In genomic region chr7:105633801-105634135, GRCm38 (mm10) we compare ENCODE assay signal across 8 mouse cellular contexts. TPM values are rescaled to one million over a fixed set of nuclear protein-coding genes. Genes with fewer than 3 reads are reported as not detected.
DNase-seq lines count a peak whose midpoint lies in the region; ATAC-seq and TF ChIP-seq lines count a peak whose summit lies in the region.

No protein-coding gene starts in this region.

- H3K4me3 ChIP-seq in heart, postnatal 0 days (ENCODE audit: low read depth, low read length) = peak overlapping the region; percentile 72
- peak overlapping the region; percentile 96 for H3K4me3 ChIP-seq in bone marrow macrophage, adult 2 months (ENCODE audit: insufficient read depth, low read length)
- H3K4me3 ChIP-seq in hindbrain, embryonic 14.5 days (replicated peaks; ENCODE audit: low read length) = peak overlapping the region; percentile 97
- H3K4me3 ChIP-seq in midbrain, embryonic 12.5 days = peak overlapping the region; percentile 86

- TF ChIP-seq CTCF in heart, postnatal 0 days (IDR thresholded peaks at IDR 0.05; ENCODE audit: low read depth) = no peak
- no peak for TF ChIP-seq CTCF in bone marrow macrophage, adult 2 months (IDR thresholded peaks at IDR 0.05; ENCODE audit: low read depth, low read length)

- no peak for TF ChIP-seq POLR2A in bone marrow macrophage, adult 2 months (IDR thresholded peaks at IDR 0.05; ENCODE audit: borderline replicate concordance, low read depth, low read length)

- DNase-seq in heart, postnatal 0 days (ENCODE audit: low spot score) = no peak
- no peak for DNase-seq in heart, postnatal 4 days
- no peak for DNase-seq in hindbrain, embryonic 14.5 days (ENCODE audit: low spot score)
- DNase-seq in gastrocnemius, adult 18-20 months (ENCODE audit: low spot score) = no peak
- no peak for DNase-seq in retina, embryonic 14.5 days (ENCODE audit: low spot score)
- DNase-seq in adrenal gland, postnatal 25 days = no peak

- H3K27ac ChIP-seq in heart, postnatal 0 days (ENCODE audit: low read depth) = peak overlapping the region; percentile 61
- no peak overlapping the region for H3K27ac ChIP-seq in bone marrow macrophage, adult 2 months (ENCODE audit: insufficient read depth, low read depth, low read length)
- peak overlapping the region; percentile 93 for H3K27ac ChIP-seq in hindbrain, embryonic 14.5 days
- H3K27ac ChIP-seq in midbrain, embryonic 12.5 days (replicated peaks) = peak overlapping the region; percentile 78

- TF ChIP-seq EP300 in heart, postnatal 0 days (IDR thresholded peaks at IDR 0.05; ENCODE audit: low read depth) = no peak

- peak overlapping the region; percentile 80 for H3K4me2 ChIP-seq in heart, postnatal 0 days (ENCODE audit: low read depth, low read length)
- peak overlapping the region; percentile 88 for H3K4me2 ChIP-seq in hindbrain, embryonic 14.5 days (replicated peaks)
- peak overlapping the region; percentile 78 for H3K4me2 ChIP-seq in midbrain, embryonic 12.5 days (replicated peaks)

- no peak for ATAC-seq in heart, postnatal 0 days (ENCODE audit: insufficient read depth, low read depth)
- ATAC-seq in hindbrain, embryonic 14.5 days (ENCODE audit: low FRiP score) = no peak
- ATAC-seq in midbrain, embryonic 12.5 days (ENCODE audit: low FRiP score, low read depth) = no peak

- whole genome bisulfite sequencing in heart, postnatal 0 days = 3% methylated on average over 10 of the region's 10 CpGs
- 6% methylated on average over 10 of the region's 10 CpGs for WGBS in hindbrain, embryonic 14.5 days
- WGBS in midbrain, embryonic 12.5 days = 6% methylated on average over 10 of the region's 10 CpGs

- no peaks in the 10 kb centered on the region for H3K9me3 ChIP-seq in heart, postnatal 0 days (replicated peaks; ENCODE audit: control insufficient read depth, low read length)
- no peaks in the 10 kb centered on the region for H3K9me3 ChIP-seq in hindbrain, embryonic 14.5 days (ENCODE audit: control insufficient read depth, low read length)
- H3K9me3 ChIP-seq in midbrain, embryonic 12.5 days = no peaks in the 10 kb centered on the region

- H3K9ac ChIP-seq in heart, postnatal 0 days (replicated peaks; ENCODE audit: low read depth, low read length) = peak overlapping the region; percentile 74
- H3K9ac ChIP-seq in hindbrain, embryonic 14.5 days = peak overlapping the region; percentile 94
- peak overlapping the region; percentile 85 for H3K9ac ChIP-seq in midbrain, embryonic 12.5 days (replicated peaks)

- H3K4me1 ChIP-seq in heart, postnatal 0 days (ENCODE audit: control insufficient read depth, insufficient read depth) = peaks cover 25% of the 10 kb centered on the region; the same call in 1 of the 2 replicates
- H3K4me1 ChIP-seq in bone marrow macrophage, adult 2 months (ENCODE audit: control insufficient read depth, insufficient read depth, low read length) = peaks cover 35% of the 10 kb centered on the region
- peaks cover 38% of the 10 kb centered on the region for H3K4me1 ChIP-seq in hindbrain, embryonic 14.5 days (replicated peaks; ENCODE audit: control insufficient read depth, insufficient read depth, low read length)
- peaks cover 41% of the 10 kb centered on the region for H3K4me1 ChIP-seq in midbrain, embryonic 12.5 days

- H3K36me3 ChIP-seq in heart, postnatal 0 days (replicated peaks; ENCODE audit: control insufficient read depth, insufficient read depth, low read length) = peaks cover 24% of the 10 kb centered on the region
- H3K36me3 ChIP-seq in hindbrain, embryonic 14.5 days (replicated peaks; ENCODE audit: control insufficient read depth, insufficient read depth) = peaks cover 19% of the 10 kb centered on the region
- peaks cover 29% of the 10 kb centered on the region for H3K36me3 ChIP-seq in midbrain, embryonic 12.5 days

- H3K27me3 ChIP-seq in heart, postnatal 0 days (ENCODE audit: control insufficient read depth, insufficient read depth, low read length) = no peaks in the 10 kb centered on the region
- H3K27me3 ChIP-seq in hindbrain, embryonic 14.5 days (ENCODE audit: control insufficient read depth, insufficient read depth, low read length) = no peaks in the 10 kb centered on the region
- peaks cover 18% of the 10 kb centered on the region; the same call in 1 of the 2 replicates for H3K27me3 ChIP-seq in midbrain, embryonic 12.5 days

RNA-seq across cellular contexts. Expression of gene Trim3, which starts 0.4 kb away (rescaled TPM):
- 32.3 and 56.5 TPM in 2 replicates for total RNA-seq in heart, postnatal 0 days (2014; rRNA removed; ENCODE audit: low replicate concordance)
- polyA plus RNA-seq in heart, postnatal 0 days (2015; fragmentation: Nextera tagmentation; extraction: Ambion mirVana) = 18.0 and 18.1 TPM in 2 replicates
- 10 to 100 TPM; 33.5 to 34.7 TPM for total RNA-seq in heart, postnatal 4 days (2021)
- 66.8 and 66.9 TPM in 2 replicates for polyA plus RNA-seq in bone marrow macrophage, adult 2 months (2012; ENCODE audit: insufficient read depth, insufficient read length, missing spikeins)
- 85.5 and 90.7 TPM in 2 replicates for polyA plus RNA-seq in hindbrain, embryonic 14.5 days (2014; fragmentation: Nextera tagmentation; extraction: Ambion mirVana)
- 54.1 and 55.5 TPM in 2 replicates for polyA plus RNA-seq in midbrain, embryonic 12.5 days (2016; fragmentation: Nextera tagmentation; extraction: Ambion mirVana)
- 10 to 100 TPM; 12.6 to 13.8 TPM for total RNA-seq in gastrocnemius, adult 18-20 months (2021)
- total RNA-seq in adrenal gland, postnatal 25 days (2021) = 32.7 and 34.9 TPM in 2 replicates

RNA-seq across cellular contexts. Expression of gene Timm10b, which starts 6.1 kb away (rescaled TPM):
- total RNA-seq in heart, postnatal 0 days (2014; rRNA removed; ENCODE audit: low replicate concordance) = 54.2 and 128 TPM in 2 replicates
- 211 and 213 TPM in 2 replicates for polyA plus RNA-seq in heart, postnatal 0 days (2015; fragmentation: Nextera tagmentation; extraction: Ambion mirVana)
- 100 to 1,000 TPM in 1 of 2 experiments, 10 to 100 TPM in 1; 97.6 to 101 TPM for total RNA-seq in heart, postnatal 4 days (2021)
- polyA plus RNA-seq in bone marrow macrophage, adult 2 months (2012; ENCODE audit: insufficient read depth, insufficient read length, missing spikeins) = 129 and 148 TPM in 2 replicates
- 147 and 154 TPM in 2 replicates for polyA plus RNA-seq in hindbrain, embryonic 14.5 days (2014; fragmentation: Nextera tagmentation; extraction: Ambion mirVana)
- 135 and 143 TPM in 2 replicates for polyA plus RNA-seq in midbrain, embryonic 12.5 days (2016; fragmentation: Nextera tagmentation; extraction: Ambion mirVana)
- total RNA-seq in gastrocnemius, adult 18-20 months (2021) = 10 to 100 TPM; 58.3 to 59.7 TPM
- total RNA-seq in adrenal gland, postnatal 25 days (2021) = 125 and 142 TPM in 2 replicates

RNA-seq across cellular contexts. Expression of gene Arfip2, which starts 6.4 kb away (rescaled TPM):
- 53.4 and 80.4 TPM in 2 replicates for total RNA-seq in heart, postnatal 0 days (2014; rRNA removed; ENCODE audit: low replicate concordance)
- 31.7 and 32.9 TPM in 2 replicates for polyA plus RNA-seq in heart, postnatal 0 days (2015; fragmentation: Nextera tagmentation; extraction: Ambion mirVana)
- 10 to 100 TPM; 32.6 to 32.9 TPM for total RNA-seq in heart, postnatal 4 days (2021)
- polyA plus RNA-seq in bone marrow macrophage, adult 2 months (2012; ENCODE audit: insufficient read depth, insufficient read length, missing spikeins) = 31.7 and 36.4 TPM in 2 replicates
- 92.4 and 95.5 TPM in 2 replicates for polyA plus RNA-seq in hindbrain, embryonic 14.5 days (2014; fragmentation: Nextera tagmentation; extraction: Ambion mirVana)
- polyA plus RNA-seq in midbrain, embryonic 12.5 days (2016; fragmentation: Nextera tagmentation; extraction: Ambion mirVana) = 71.4 and 79.3 TPM in 2 replicates
- total RNA-seq in gastrocnemius, adult 18-20 months (2021) = 1 to 10 TPM; 5.3 to 7.4 TPM
- 58.1 and 66.3 TPM in 2 replicates for total RNA-seq in adrenal gland, postnatal 25 days (2021)

RNA-seq across cellular contexts. Expression of gene Gm45799, which starts 6.6 kb away (rescaled TPM):
- total RNA-seq in heart, postnatal 0 days (2014; rRNA removed; ENCODE audit: low replicate concordance) = 40.0 and 126 TPM in 2 replicates
- 58.4 and 62.6 TPM in 2 replicates for polyA plus RNA-seq in heart, postnatal 0 days (2015; fragmentation: Nextera tagmentation; extraction: Ambion mirVana)
- 1 to 10 TPM; 1.6 to 1.9 TPM for total RNA-seq in heart, postnatal 4 days (2021)
- polyA plus RNA-seq in bone marrow macrophage, adult 2 months (2012; ENCODE audit: insufficient read depth, insufficient read length, missing spikeins) = 4.4 and 7.0 TPM in 2 replicates
- polyA plus RNA-seq in hindbrain, embryonic 14.5 days (2014; fragmentation: Nextera tagmentation; extraction: Ambion mirVana) = 20.5 and 21.7 TPM in 2 replicates
- 3.3 TPM in 2 replicates for polyA plus RNA-seq in midbrain, embryonic 12.5 days (2016; fragmentation: Nextera tagmentation; extraction: Ambion mirVana)
- total RNA-seq in gastrocnemius, adult 18-20 months (2021) = under 1 TPM; 0.57 to 0.98 TPM
- 10.0 and 14.0 TPM in 2 replicates for total RNA-seq in adrenal gland, postnatal 25 days (2021)

RNA-seq across cellular contexts. Expression of gene Dnhd1, which starts 16.9 kb away (rescaled TPM):
- total RNA-seq in heart, postnatal 0 days (2014; rRNA removed; ENCODE audit: low replicate concordance) = 0.04 and 1.9 TPM in 2 replicates
- polyA plus RNA-seq in heart, postnatal 0 days (2015; fragmentation: Nextera tagmentation; extraction: Ambion mirVana) = 0.03 and 0.36 TPM in 2 replicates
- total RNA-seq in heart, postnatal 4 days (2021) = 1 to 10 TPM in 1 of 2 experiments, under 1 TPM in 1; 0.79 to 1.5 TPM
- polyA plus RNA-seq in bone marrow macrophage, adult 2 months (2012; ENCODE audit: insufficient read depth, insufficient read length, missing spikeins) = 3.7 and 5.8 TPM in 2 replicates
- polyA plus RNA-seq in hindbrain, embryonic 14.5 days (2014; fragmentation: Nextera tagmentation; extraction: Ambion mirVana) = 1.1 and 2.0 TPM in 2 replicates
- 1.0 and 1.5 TPM in 2 replicates for polyA plus RNA-seq in midbrain, embryonic 12.5 days (2016; fragmentation: Nextera tagmentation; extraction: Ambion mirVana)
- total RNA-seq in gastrocnemius, adult 18-20 months (2021) = under 1 TPM; 0.14 to 0.33 TPM
- 5.6 and 6.3 TPM in 2 replicates for total RNA-seq in adrenal gland, postnatal 25 days (2021)
